In genomic region chr2:140395179-140395578, GRCm38 (mm10) we compare ENCODE assay signal across 8 mouse cellular contexts. TPM values are rescaled to one million over a fixed set of nuclear protein-coding genes. Genes with fewer than 3 reads are reported as not detected.
A peak's percentile ranks its signal among the peaks of the same experiment; 100 is the strongest.
DNase-seq lines count a peak whose midpoint lies in the region; ATAC-seq and TF ChIP-seq lines count a peak whose summit lies in the region.

Macrod2 (plus strand) TSS chr2:140395309.

- no peaks in the 10 kb centered on the region for H3K4me1 ChIP-seq in ES-E14 (ENCODE audit: control insufficient read depth in 2 of 2, insufficient read depth in 2 of 2, low read length in 2 of 2, poor library complexity in 1 of 2)
- H3K4me1 ChIP-seq in cerebellum, adult 2 months (ENCODE audit: control insufficient read depth, insufficient read depth, low read length), result no peaks in the 10 kb centered on the region
- peaks cover 5% of the 10 kb centered on the region; the same call in 1 of the 2 replicates for H3K4me1 ChIP-seq in forebrain, embryonic 16.5 days (replicated peaks; ENCODE audit: control insufficient read depth, insufficient read depth, low read length)
- H3K4me1 ChIP-seq in liver, postnatal 0 days (ENCODE audit: insufficient read depth), result peaks cover 9% of the 10 kb centered on the region
- H3K4me1 ChIP-seq in neural tube, embryonic 14.5 days (ENCODE audit: control insufficient read depth, insufficient read depth, low read length), result no peaks in the 10 kb centered on the region
- H3K4me1 ChIP-seq in testis, adult 2 months (ENCODE audit: control insufficient read depth, insufficient read depth, low read length), result peaks cover 5% of the 10 kb centered on the region

- H3K27me3 ChIP-seq in cerebellum, adult 2 months (ENCODE audit: control insufficient read depth, insufficient read depth, low read length), result no peaks in the 10 kb centered on the region
- H3K27me3 ChIP-seq in forebrain, embryonic 16.5 days (replicated peaks; ENCODE audit: control insufficient read depth, insufficient read depth, low read length), result no peaks in the 10 kb centered on the region
- peaks cover 5% of the 10 kb centered on the region; the same call in 1 of the 2 replicates for H3K27me3 ChIP-seq in liver, postnatal 0 days (ENCODE audit: insufficient read depth, low read length)
- H3K27me3 ChIP-seq in neural tube, embryonic 14.5 days (ENCODE audit: control insufficient read depth, insufficient read depth, low read length), result no peaks in the 10 kb centered on the region
- no peaks in the 10 kb centered on the region for H3K27me3 ChIP-seq in testis, adult 2 months (ENCODE audit: control insufficient read depth, insufficient read depth, low read length)

- H3K9me3 ChIP-seq in ES-E14 (ENCODE audit: control insufficient read depth, insufficient read depth, low read depth, low read length), result no peaks in the 10 kb centered on the region
- H3K9me3 ChIP-seq in forebrain, embryonic 16.5 days (ENCODE audit: control insufficient read depth, low read length), result no peaks in the 10 kb centered on the region
- no peaks in the 10 kb centered on the region for H3K9me3 ChIP-seq in liver, postnatal 0 days (ENCODE audit: low read length)
- no peaks in the 10 kb centered on the region for H3K9me3 ChIP-seq in neural tube, embryonic 14.5 days (ENCODE audit: control insufficient read depth, low read length)

- H3K4me3 ChIP-seq in ES-E14 (ENCODE audit: insufficient read depth in 1 of 2, low read depth in 1 of 2, low read length in 2 of 2, poor library complexity in 1 of 2, severe bottlenecking in 1 of 2), result peak within 1 kb of the TSS; percentile 87 to 88
- H3K4me3 ChIP-seq in cerebellum, adult 2 months (replicated peaks; ENCODE audit: insufficient read depth, low read depth, low read length), result peak within 1 kb of the TSS; percentile 67
- peak within 1 kb of the TSS; percentile 90 for H3K4me3 ChIP-seq in forebrain, embryonic 16.5 days (replicated peaks; ENCODE audit: low read length)
- H3K4me3 ChIP-seq in liver, postnatal 0 days (ENCODE audit: low read depth, low read length), result peak within 1 kb of the TSS; percentile 74
- peak within 1 kb of the TSS; percentile 79 for H3K4me3 ChIP-seq in neural tube, embryonic 14.5 days (ENCODE audit: low read depth, low read length)
- H3K4me3 ChIP-seq in testis, adult 2 months (ENCODE audit: control insufficient read depth, low read depth, low read length), result peak within 1 kb of the TSS; percentile 84

- in situ Hi-C loops in ES-E14 (cut with MboI; ENCODE audit: low sequenced_read_pairs in 2 of 2, unreplicated experiment in 2 of 2), result no loop called here

- under 1% methylated on average over 42 of the region's 47 CpGs for WGBS in cerebellum, adult 2 months
- under 1% methylated on average over 43 of the region's 47 CpGs for WGBS in forebrain, embryonic 16.5 days
- 0% methylated on average over 32 of the region's 47 CpGs for WGBS in liver, postnatal 0 days (ENCODE audit: insufficient replicate concordance)
- under 1% methylated on average over 22 of the region's 47 CpGs for WGBS in neural tube, embryonic 14.5 days

- TF ChIP-seq EP300 in liver, postnatal 0 days (IDR thresholded peaks at IDR 0.05; ENCODE audit: low read depth), result no peak

- no peak within 1 kb of the TSS for H3K27ac ChIP-seq in ES-E14 (ENCODE audit: insufficient read depth, low read depth, low read length, poor library complexity, severe bottlenecking)
- H3K27ac ChIP-seq in cerebellum, adult 2 months (ENCODE audit: insufficient read depth, low read length), result peak within 1 kb of the TSS; percentile 8; the same call in 1 of the 2 replicates
- H3K27ac ChIP-seq in forebrain, embryonic 16.5 days (ENCODE audit: low read length), result peak within 1 kb of the TSS; percentile 63; the same call in 1 of the 2 replicates
- no peak within 1 kb of the TSS for H3K27ac ChIP-seq in liver, postnatal 0 days (ENCODE audit: low read depth)
- H3K27ac ChIP-seq in neural tube, embryonic 14.5 days (ENCODE audit: low read depth, low read length), result peak within 1 kb of the TSS; percentile 76
- peak within 1 kb of the TSS; percentile 61 for H3K27ac ChIP-seq in testis, adult 2 months (ENCODE audit: control insufficient read depth, insufficient read depth, low read depth, low read length)

- DNase-seq in ES-E14 (ENCODE audit: low read depth, low spot score), result peak; percentile 97
- DNase-seq in cerebellum, adult 2 months, result peak; percentile 99
- DNase-seq in heart, postnatal 25 days (ENCODE audit: low spot score), result peak; percentile 95
- peak; percentile 98 for DNase-seq in layer of hippocampus, adult 11-12 months (ENCODE audit: low spot score)
- DNase-seq in liver, postnatal 0 days, result peak; percentile 97

- H3K9ac ChIP-seq in ES-E14 (ENCODE audit: insufficient read depth, low read depth, low read length, poor library complexity, severe bottlenecking), result peak within 1 kb of the TSS; percentile 74
- peak within 1 kb of the TSS; percentile 79 for H3K9ac ChIP-seq in forebrain, embryonic 16.5 days (replicated peaks; ENCODE audit: low read depth, low read length)
- peak within 1 kb of the TSS; percentile 61 for H3K9ac ChIP-seq in liver, postnatal 0 days (replicated peaks)
- peak within 1 kb of the TSS; percentile 64 for H3K9ac ChIP-seq in neural tube, embryonic 14.5 days (replicated peaks; ENCODE audit: low read depth, low read length)

- no peak for TF ChIP-seq CTCF in cerebellum, adult 2 months (IDR thresholded peaks at IDR 0.05; ENCODE audit: borderline replicate concordance, insufficient read depth, low read depth, low read length)
- TF ChIP-seq CTCF in liver, postnatal 0 days (IDR thresholded peaks at IDR 0.05; ENCODE audit: low read depth), result no peak
- no peak for TF ChIP-seq CTCF in testis, adult 2 months (IDR thresholded peaks at IDR 0.05; ENCODE audit: control insufficient read depth, insufficient read depth, insufficient replicate concordance, low read depth, low read length)

- peak; percentile 99 for ATAC-seq in forebrain, embryonic 16.5 days
- ATAC-seq in liver, postnatal 0 days, result peak; percentile 99
- peak; percentile 99 for ATAC-seq in neural tube, embryonic 14.5 days (ENCODE audit: low read depth)

- peak; percentile 80 for TF ChIP-seq POLR2A in cerebellum, adult 2 months (IDR thresholded peaks at IDR 0.05; ENCODE audit: borderline replicate concordance, insufficient read depth, low read length)
- peak; percentile 84 for TF ChIP-seq POLR2A in testis, adult 2 months (IDR thresholded peaks at IDR 0.05; ENCODE audit: control insufficient read depth, low read depth, low read length)

- H3K4me2 ChIP-seq in forebrain, embryonic 16.5 days (ENCODE audit: low read length), result peak within 1 kb of the TSS; percentile 89
- H3K4me2 ChIP-seq in liver, postnatal 0 days (ENCODE audit: low read depth, low read length), result peak within 1 kb of the TSS; percentile 98
- peak within 1 kb of the TSS; percentile 83 for H3K4me2 ChIP-seq in neural tube, embryonic 14.5 days (ENCODE audit: low read depth, low read length)

- intact Hi-C loops in heart, postnatal 25 days (cut with DNase I), result loop anchor here (5.0 kb wide), 1 partner anchor 223 kb away; the partner anchor contains the start of genes Esf1 and Ndufaf5

- H3K36me3 ChIP-seq in ES-E14 (ENCODE audit: control insufficient read depth, insufficient read depth, low read length, poor library complexity, severe bottlenecking), result no peaks in the 10 kb centered on the region
- H3K36me3 ChIP-seq in forebrain, embryonic 16.5 days (ENCODE audit: control insufficient read depth, insufficient read depth), result no peaks in the 10 kb centered on the region
- no peaks in the 10 kb centered on the region for H3K36me3 ChIP-seq in liver, postnatal 0 days (replicated peaks; ENCODE audit: insufficient read depth, low read length)
- H3K36me3 ChIP-seq in neural tube, embryonic 14.5 days (ENCODE audit: control insufficient read depth, insufficient read depth, low read length), result no peaks in the 10 kb centered on the region
- no peaks in the 10 kb centered on the region for H3K36me3 ChIP-seq in testis, adult 2 months (ENCODE audit: control insufficient read depth, insufficient read depth, low read length)

TF ChIP-seq in ES-E14, 5 proteins besides CTCF, POLR2A, EP300 and RAD21:
- no peak for TF ChIP-seq ZC3H11A (IDR thresholded peaks at IDR 0.05; ENCODE audit: borderline replicate concordance, low read depth, low read length)
- TF ChIP-seq CHD2 (IDR thresholded peaks at IDR 0.05; ENCODE audit: low read depth, low read length), result 0 out of 2 replicates have a peak, but pooled peaks have one; percentile 49
TF ChIP-seq in ES-E14: peak in this region for 1.

RNA-seq across cellular contexts. Expression of gene Macrod2, which starts in this region (rescaled TPM):
- total RNA-seq in ES-E14 (2012; rRNA removed), result 11.7 and 12.7 TPM in 2 replicates
- polyA plus RNA-seq in cerebellum, adult 2 months (2012; rRNA removed), result 20.2 and 21.1 TPM in 2 replicates
- polyA plus RNA-seq in forebrain, embryonic 16.5 days (2015; fragmentation: Nextera tagmentation; extraction: Ambion mirVana), result 98.3 and 108 TPM in 2 replicates
- total RNA-seq in heart, postnatal 25 days (2021), result 1 to 10 TPM; 8.9 to 9.0 TPM
- polyA plus RNA-seq in liver, postnatal 0 days (2015; fragmentation: Nextera tagmentation; extraction: Ambion mirVana), result 7.5 and 9.3 TPM in 2 replicates
- polyA plus RNA-seq in neural tube, embryonic 14.5 days (2014; fragmentation: Nextera tagmentation; extraction: Ambion mirVana), result 65.9 and 71.6 TPM in 2 replicates
- polyA plus RNA-seq in testis, adult 2 months (2012; rRNA removed), result 16.3 and 20.1 TPM in 2 replicates

Comparison
In these comparisons a context has a peak if more than half of its experiments do, and no peak if none do; other contexts are left out.
1. H3K27ac ChIP-seq: peak in cerebellum, adult 2 months (single experiment), forebrain, embryonic 16.5 days (single experiment), neural tube, embryonic 14.5 days (single experiment) and testis, adult 2 months (single experiment); none in ES-E14 (single experiment) and liver, postnatal 0 days (single experiment).
2. Peak in every context shown above with its lines, with median percentiles within 50 percentile points of each other: DNase-seq, H3K4me3 ChIP-seq, H3K9ac ChIP-seq, ATAC-seq and H3K4me2 ChIP-seq.